Mouse (Mus musculus) embryo, embryonic 10 days (tissue): ENCODE measurements at regions not wholly inside any gene's neighbourhood (a gene's known extent, or its start where the extent isn't known, plus 50 kb on each side); places are given as distances from the start of the nearest gene placed in this dataset.
"Not testable (repeated sequence)": the region's sequence is repeated elsewhere in the genome, so short reads cannot be mapped to it uniquely, and the experiment has no call there.

Experiments
- DNase-seq: peaks from one replicate; pipeline ENCODE4 v3.0.0-alpha.2; 2015; ENCODE audit warnings: low spot score

- DNase-seq: peak; percentile 2
These were observed 57.9 kb upstream of the Zfp709 start for GRCm38 (mm10) chr8:71823655-71824622.

DNA sequence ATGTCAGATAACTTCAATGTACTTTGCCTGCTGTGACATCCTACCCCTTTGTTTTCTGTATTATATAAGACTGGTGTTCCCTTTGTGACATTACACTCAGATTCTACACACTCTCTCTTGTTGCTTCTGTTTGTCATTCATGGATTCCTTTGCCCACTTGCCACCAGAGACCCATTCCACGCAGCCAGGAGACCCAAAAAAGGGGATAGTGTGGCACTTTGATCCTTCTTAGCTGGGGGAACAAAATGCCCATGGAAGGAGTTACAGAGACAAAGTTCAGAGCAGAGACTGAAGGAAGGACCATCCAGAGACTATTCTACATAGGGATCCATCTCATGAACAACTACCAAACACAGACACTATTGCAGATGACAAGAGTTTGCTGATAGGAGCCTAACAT, 59.1 kb upstream of the Zfp709 start:
- DNase-seq: peak; percentile 2

DNA sequence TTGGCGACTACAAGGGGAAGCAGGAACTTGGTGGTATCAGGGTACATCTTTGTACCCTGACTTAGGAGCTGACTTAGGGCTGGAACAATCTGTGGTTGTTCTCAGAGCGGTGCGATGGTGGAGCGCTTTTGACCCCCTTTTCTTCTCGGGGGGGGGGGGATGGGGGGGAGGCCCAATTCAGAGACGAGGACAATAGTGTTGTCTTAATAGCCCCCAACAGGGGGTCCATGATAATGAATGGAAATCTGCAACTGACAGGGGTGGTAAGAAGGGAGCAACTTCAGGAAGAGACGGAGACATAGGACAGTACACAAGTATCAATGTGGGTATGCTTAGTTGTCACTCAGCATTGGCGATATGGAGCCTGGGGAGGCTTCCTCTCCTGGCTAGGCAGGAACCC, 61.9 kb upstream of the Zfp709 start:
- peak; percentile 2 for DNase-seq

DNA sequence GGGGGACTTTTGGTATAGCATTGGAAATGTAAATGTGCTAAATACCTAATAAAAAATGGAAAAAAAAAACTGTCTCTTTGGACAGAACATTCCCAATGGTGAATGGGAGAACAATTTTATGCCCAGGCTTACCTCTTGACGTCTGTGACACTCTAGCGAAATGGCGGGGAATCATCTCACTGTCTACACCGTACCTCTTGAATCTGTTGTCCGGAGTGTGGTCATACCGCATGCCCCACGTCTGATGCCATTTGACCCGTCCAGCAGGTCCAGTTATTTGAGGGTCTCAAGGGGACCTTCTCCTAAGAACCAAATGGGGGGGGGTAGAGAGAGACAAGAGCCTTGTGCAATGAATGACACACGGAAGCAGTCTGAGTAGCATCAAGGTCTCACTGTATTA, 62.4 kb upstream of the Zfp709 start:
- DNase-seq: peak; percentile 4

DNA sequence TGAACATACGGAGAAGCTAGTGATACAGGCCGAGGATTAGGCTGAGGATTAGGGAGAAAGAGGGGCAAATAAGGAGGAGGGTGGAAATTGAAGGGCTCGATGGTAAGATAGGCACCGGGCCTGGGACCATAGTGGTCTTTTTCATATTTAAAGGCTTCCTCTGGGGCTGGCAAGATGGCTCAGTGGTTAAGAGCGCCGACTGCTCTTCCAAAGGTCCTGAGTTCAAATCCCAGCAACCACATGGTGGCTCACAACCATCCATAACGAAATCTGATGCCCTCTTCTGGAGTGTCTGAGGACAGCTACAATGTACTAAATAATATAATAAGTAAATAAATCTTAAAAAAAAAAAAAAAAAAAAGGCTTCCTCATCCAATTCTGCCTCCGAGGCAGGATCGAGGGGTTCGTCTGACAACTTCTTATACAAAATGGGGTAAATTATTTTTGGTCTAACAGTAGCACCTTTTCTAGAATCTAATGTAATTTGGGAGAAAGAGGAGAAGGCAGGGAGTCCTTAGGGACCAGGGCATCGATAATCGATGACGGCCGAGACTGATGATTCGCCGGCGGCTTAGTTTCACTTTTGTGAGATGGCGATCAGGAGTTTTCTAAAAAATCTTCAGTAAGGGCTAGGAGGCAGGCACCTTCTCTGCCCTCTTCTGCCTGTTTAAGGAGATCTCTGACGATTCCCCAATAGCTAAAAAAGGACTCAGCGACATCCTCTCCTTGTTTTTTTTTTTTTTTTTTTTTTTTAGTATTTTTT, 65.4 kb upstream of the Zfp709 start:
- DNase-seq: not testable (repeated sequence)

- peak; percentile 0 for DNase-seq
These were observed 66.0 kb upstream of the Zfp709 start for GRCm38 (mm10) chr8:71815813-71816212.

DNA sequence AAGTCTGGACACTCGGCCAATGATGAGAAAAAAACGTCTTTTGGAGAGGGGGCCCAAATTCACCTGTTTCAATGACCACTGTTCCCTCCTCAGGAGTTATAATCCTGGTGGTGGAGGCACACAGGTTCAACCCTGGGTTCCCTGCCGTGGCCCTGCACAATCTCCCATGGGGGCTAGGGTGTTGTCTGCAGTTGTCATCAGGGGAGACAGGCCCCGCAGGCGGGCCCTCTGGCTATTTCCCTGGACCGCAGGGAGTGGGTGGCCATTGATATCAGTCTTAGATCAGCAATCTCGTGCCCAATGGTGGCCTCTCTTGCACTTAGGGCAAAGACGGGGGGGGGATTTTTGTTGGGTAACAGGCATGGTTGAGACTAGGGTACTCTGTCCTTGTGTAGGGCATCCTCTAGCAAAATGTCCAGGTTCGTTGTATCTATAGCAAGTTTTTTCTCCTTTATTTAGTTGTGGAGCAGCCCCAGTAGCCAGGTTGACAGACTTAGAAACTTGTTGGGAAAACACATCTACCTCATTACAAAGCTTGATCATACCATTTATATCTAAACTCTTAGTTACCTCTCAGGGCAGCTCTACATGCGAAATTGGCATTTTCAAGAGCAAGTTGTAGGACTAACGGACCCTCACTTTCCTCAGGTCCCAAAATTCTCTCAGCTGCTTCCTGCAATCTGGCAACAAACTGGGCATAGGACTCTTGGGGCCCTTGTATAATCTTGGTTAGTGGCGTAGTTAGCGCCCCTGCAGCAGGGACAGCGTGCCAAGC, 66.9 kb upstream of the Zfp709 start:
- DNase-seq: peak; percentile 4

DNA sequence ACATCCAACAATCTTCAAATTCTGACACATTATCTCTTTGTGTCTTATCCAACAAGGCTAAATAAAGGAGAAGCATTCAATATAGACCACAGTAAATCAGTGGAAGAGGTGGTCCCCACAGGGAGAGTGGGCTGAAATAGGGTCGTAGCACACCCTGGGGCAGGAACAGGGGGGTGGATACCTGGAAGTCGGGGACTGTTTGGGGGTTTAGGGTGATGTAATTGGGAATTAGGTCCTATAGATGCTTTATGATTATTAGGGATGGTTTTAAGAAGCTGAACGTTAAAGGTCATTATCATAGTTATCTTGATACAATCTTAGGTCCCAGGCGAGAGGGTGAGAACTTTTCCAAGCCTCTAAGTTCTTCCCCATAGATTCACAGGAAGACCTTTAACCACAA, 67.9 kb upstream of the Zfp709 start:
- DNase-seq: peak; percentile 2

- peak; percentile 3 for DNase-seq
These were observed 68.6 kb upstream of the Zfp709 start for GRCm38 (mm10) chr8:71813239-71813638.

DNA sequence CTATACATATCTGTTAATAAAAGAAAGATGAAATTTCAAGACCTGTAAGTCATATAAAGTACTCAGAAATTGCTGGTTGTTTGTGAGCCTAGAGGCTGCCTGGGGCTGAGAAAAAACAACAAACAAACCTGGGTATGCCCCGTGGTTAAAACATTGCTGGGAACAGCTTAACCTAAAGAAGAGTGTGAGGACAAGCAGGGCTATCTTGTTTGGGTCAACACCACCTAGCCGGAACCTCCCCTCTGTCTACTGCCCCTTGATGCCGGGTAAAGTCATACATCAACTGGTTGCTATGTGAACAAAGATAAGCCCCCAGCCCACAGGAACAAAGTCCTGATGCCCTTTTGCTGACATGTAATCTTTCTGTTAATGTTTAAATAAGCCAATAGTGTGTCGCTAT, 74.0 kb upstream of the Zfp709 start:
- DNase-seq: not testable (repeated sequence)

GRCm38 (mm10) chr8:71804586-71804985, 77.2 kb upstream of the Zfp709 start:
- not testable (repeated sequence) for DNase-seq

GRCm38 (mm10) chr8:71802226-71802625, 76.7 kb upstream of the Fcho1 start:
- not testable (repeated sequence) for DNase-seq

GRCm38 (mm10) chr8:71789031-71789460, 63.5 kb upstream of the Fcho1 start:
- DNase-seq: not testable (repeated sequence)

- not testable (repeated sequence) for DNase-seq
These were observed 55.1 kb upstream of the Fcho1 start for GRCm38 (mm10) chr8:71780624-71781023.

DNA sequence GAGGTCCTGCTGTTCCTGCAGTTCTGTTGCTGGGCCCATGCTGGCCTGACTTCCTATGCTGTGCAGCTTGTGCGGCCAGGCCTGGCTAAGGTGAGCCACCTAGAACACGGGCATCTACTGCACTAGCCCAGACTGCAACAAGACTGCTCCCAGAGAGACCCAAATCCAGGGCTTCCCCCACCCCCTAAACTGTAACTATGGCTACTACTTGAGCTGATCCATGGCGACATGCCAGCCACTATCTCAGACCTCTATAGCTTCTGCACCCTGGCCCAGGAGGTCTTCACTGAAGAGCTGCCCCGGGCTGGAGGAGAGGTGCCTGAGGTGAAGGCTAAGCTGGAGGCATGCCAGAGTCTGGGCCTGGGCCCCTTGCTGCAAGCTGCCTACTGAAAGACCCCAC, 54.3 kb upstream of the Fcho1 start:
- DNase-seq: not testable (repeated sequence)

- not testable (repeated sequence) for DNase-seq
These were observed 53.9 kb upstream of the Fcho1 start for GRCm38 (mm10) chr8:71779380-71779779.

- no peak for DNase-seq
These were observed 53.4 kb upstream of the Fcho1 start for GRCm38 (mm10) chr8:71778916-71779315.
